Mouse (Mus musculus) E14TG2a.4 (cell line): ENCODE results near the gene N4bp2.

Experiments used
- CTCF ChIP-seq: conservative IDR thresholded peaks from 2 replicates; pipeline ENCODE4 v1.5.1; 2014; ENCODE audit warnings: low read length
- POU5F1 ChIP-seq: IDR thresholded peaks from 2 replicates; pipeline ENCODE4 v1.6.1; 2014; ENCODE audit warnings: low read length, borderline replicate concordance

GRCm38 (mm10) chr5:65748386-65748785 is 14.9 kb upstream of the N4bp2 start:
- TF ChIP-seq CTCF (no peak), POU5F1 (no peak)
